Mouse (Mus musculus): ENCODE measurements around the gene Acad12.

- TF ChIP-seq POLR2A (IDR thresholded peaks at IDR 0.05; ENCODE audit: borderline replicate concordance, extremely low read depth, insufficient read depth, insufficient read length, poor library complexity, severe bottlenecking), result no peak
- TF ChIP-seq CTCF (IDR thresholded peaks at IDR 0.05; ENCODE audit: borderline replicate concordance, extremely low read depth, insufficient read depth, insufficient read length), result no peak
Measured at GRCm38 (mm10) chr5:121591417-121592063, 27.2 kb downstream of the Acad12 start.
